Mouse (Mus musculus): ENCODE measurements around the gene Gm11487. TPM values are rescaled to one million over a fixed set of nuclear protein-coding genes. Genes with fewer than 3 reads are reported as not detected.

Gene Gm11487
- polyA plus RNA-seq (2012; ENCODE audit: low replicate concordance) = not detected in 2 replicates

DNA sequence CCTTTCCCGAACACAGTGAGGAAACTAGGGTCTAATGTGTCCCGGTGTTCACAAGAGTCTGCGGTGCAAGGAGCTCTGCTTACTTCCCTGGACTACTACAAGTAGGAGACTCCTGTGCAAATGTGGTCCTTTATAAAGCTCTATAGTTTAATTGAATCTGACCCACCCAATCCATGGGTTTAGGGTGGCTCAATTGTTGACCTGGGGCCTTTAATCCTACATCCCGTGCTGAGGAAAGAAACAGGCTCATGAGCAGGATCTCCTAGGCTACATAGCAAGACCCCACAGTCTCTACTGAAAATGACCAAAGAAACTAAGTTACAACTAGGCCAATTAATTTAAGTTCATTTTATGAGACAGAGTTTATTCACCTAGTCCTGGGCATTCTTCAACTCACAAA, at the start of gene Gm11487:
Gene Gm11487, minus strand, starts transcription at position 101 of the 400 bp plus-strand sequence.

Other genes starting within 250 kb of the Gm11487 start
- gene Gm11238, start 202.8 kb upstream of the Gm11487 start, polyA plus RNA-seq (2012; ENCODE audit: low replicate concordance) = not detected in 2 replicates
- gene Gm11237, start 217.9 kb upstream of the Gm11487 start, polyA plus RNA-seq (2012; ENCODE audit: low replicate concordance) = not detected in 2 replicates
- gene Gm11236, start 233.0 kb upstream of the Gm11487 start, polyA plus RNA-seq (2012; ENCODE audit: low replicate concordance) = not detected in 2 replicates